Mouse (Mus musculus): ENCODE results near the gene Cdca8. TPM values are rescaled to one million over a fixed set of nuclear protein-coding genes. Genes with fewer than 3 reads are reported as not detected.
"Not testable (repeated sequence)": the region's sequence is repeated elsewhere in the genome, so short reads cannot be mapped to it uniquely, and the experiment has no call there.

Gene Cdca8
- 10 to 100 TPM; 16.7 to 20.1 TPM for total RNA-seq (2021)
- long read RNA-seq, experiment 1, transcript Cdca8-202 (10 exons, 1,626 nt), result major isoform, 51 of 56 reads
- long read RNA-seq, experiment 1, partial matches to known transcripts, result 0 of 56 reads
- long read RNA-seq, experiment 1, other reads (novel, unspliced or antisense), result 5 of 56 reads
- long read RNA-seq, experiment 2, transcript Cdca8-202 (10 exons, 1,626 nt), result major isoform, 43 of 49 reads
- long read RNA-seq, experiment 2, partial matches to known transcripts, result 0 of 49 reads
- long read RNA-seq, experiment 2, other reads (novel, unspliced or antisense), result 6 of 49 reads

DNA sequence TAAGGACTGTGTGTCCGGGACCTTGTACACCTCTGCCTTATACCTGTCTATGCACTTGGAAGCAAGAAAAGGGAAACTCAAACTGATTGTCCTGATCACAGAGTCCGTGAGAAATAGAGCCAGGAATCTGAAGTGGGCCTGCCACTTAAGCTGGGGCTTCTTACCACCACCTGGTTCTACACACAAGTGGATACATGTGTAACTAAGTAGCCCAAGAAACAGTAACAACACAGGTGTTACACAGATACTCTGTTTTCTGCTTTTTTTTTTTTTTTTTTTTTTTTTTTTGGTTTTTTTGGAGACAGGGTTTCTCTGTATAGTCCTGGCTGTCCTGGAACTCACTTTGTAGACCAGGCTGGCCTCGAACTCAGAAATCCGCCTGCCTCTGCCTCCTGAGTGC, at the start of gene Cdca8:
Gene Cdca8, minus strand, starts transcription at position 101 of the 400 bp plus-strand sequence.
- DNase-seq (ENCODE audit: low spot score in 2 of 2), result not testable (repeated sequence)

DNA sequence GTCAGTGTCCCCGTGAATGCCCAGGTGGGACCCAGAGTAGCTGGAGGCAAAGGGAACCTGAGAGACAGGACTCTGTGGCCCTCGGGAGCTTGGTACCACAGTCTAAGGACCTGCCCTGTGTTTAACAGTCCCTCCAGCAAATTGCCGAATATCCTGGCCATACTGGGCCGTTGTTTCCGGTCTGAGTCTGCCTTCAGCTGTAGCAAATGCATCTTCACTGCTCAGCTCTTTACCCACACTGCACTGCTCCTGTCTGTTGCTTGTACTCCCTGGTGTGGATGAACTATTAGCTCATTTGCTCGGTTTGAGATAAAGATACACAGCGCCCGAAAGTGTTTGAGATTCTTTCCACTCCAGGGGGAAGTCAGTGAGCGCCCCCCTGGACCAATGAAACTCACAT, 49.3 kb upstream of the Cdca8 start:
- no peak for DNase-seq (ENCODE audit: low spot score in 2 of 2)

DNA sequence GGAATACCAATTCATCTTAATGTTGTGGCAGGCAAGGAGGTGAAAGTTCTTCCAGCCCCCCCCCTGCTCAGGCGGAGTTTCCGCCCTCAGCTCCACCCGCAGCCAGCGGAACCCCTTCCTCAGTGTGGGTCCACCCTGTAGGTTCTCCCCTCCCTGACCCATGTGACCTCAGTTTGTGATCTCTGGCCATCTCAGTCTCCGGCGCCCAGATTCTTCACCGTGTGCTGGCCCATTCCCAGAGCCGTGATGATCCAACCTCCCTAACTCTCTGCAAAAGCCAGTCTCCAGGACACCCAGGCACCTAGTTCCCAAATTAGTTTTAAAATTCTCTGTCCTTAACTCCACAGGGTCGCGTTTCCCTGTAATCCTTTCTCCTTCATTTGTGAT, 48.6 kb upstream of the Cdca8 start:
- DNase-seq (ENCODE audit: low spot score in 2 of 2), result no peak

DNA sequence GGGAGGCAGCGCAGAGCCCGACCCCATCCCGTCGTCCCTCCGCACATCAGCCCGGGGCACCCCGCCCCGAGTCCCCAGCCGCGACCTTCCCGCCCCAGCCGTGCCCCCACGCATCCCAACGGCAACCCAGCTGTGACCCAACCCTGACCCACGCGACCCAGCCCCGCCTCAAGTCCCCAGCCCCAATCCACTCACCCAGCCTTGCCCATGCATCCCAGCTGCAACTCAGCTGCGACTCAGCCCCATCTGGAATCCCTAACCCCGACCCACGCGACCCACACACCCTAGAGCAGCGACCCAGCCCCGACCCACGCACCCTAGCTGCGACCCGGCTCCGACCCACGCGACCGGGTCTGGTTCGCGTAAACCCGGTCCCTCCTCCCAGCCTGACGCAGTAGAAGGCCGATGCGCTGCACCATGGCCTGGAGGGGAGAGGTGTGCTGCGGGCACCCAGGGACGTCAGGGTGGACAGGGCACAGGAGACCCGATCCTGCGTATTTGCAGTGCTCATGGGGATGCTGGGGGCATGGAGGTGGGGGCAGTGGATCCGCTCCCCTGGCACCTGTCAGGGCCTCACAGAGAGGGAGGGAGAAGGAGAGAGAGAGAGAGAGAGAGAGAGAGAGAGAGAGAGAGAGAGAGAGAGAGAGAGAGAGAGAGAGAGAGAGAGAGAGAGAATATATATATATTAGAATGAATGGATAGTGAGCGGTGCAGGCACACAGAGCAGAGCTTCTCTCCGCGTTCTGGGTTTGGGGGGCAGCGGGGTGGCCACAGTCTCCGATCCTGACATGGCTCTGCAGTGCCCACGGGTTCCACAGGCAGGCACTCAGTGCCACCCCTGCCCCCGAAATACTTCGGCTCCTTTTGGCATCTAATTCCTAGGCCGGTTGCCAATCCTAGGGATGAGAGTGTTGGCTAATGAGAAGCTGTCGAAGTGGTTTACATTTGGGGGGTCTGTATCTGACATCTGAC, 47.9 kb upstream of the Cdca8 start:
- no peak for DNase-seq (ENCODE audit: low spot score in 2 of 2)

DNA sequence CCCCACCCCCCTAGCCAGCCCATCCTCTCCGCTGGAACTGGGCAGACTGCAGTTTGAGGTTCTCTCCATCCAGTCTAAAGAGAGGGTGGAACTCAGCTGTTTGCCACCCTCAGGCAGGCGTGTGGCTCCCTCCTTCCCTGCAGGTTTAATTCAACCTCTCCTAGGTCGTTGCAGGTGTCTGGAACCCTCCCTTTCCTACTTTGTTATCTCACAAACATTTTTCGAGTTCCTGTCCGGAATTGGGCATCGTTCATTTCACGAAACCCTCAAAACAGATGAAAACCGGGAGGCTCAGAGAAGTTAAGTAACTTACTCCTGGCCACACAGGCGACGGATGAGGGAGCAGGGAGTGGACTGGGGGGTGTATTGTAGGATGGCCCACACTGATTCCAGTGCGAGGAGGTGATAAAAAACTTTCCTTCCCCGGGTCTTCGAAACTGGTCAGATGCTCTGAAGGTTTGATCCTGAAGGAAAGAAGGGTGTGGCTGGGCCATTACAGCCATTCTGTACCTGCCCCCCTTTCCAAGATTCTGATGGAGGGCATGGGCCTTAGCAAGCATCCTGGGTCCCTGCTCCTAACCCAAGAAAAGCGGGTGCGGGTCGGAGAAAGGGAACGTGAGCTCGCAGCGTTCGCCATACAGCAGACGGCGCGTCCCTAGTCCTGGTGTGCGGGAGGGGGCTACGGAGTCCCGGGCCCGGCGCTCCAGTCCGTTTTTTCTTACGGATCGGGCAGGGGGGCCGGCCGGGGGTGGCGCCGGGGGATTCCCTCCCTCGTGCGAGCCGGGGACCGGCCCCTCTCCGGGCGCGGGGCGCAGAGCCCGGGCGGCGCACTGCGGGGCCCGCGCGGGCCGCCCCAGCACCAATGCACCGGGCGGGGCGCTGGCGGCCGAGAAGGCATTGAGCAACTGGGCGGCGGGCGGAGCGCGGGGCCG, 46.8 kb upstream of the Cdca8 start, which contains the start of gene Rspo1:
Gene Rspo1, plus strand, starts transcription at position 760 of the 932 bp plus-strand sequence.
- no peak for DNase-seq (ENCODE audit: low spot score in 2 of 2)

DNA sequence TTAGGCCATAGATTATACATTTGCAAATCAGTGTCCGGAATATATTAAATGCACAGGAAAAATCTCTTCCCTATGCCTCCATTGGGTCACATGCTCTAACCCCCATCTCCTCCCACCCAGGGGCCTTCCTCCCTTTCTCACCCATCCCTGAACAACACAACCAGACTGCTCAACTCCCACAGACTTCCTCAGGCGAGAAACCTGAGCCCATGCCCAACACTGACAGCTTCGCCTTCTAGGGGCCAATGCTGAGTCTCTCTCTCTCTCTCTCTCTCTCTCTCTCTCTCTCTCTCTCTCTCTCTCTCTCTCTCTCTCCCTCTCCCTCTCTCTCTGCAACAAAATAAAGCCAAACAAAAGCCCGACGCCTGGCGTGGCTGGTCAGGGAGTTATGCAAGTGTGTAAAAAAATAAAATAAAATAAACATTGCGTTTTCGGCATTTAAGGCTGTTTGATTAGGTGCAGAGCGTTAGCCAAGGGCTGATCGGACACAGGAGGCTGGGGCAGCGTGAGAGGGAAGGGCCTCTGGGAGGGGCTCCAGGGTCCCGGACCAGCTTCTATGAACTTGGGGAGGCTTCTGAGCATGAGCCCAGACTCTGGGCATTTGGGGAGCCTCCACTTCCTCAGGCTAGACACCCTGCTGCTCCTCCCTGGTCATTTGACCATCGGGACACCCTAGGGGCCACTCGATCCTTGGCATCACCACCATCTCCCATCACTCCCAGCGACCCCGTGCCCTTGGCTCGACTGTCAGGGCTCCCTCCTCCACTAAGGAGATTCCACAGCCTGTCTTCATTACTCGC, 46.0 kb upstream of the Cdca8 start:
- no peak for DNase-seq (ENCODE audit: low spot score in 2 of 2)

DNA sequence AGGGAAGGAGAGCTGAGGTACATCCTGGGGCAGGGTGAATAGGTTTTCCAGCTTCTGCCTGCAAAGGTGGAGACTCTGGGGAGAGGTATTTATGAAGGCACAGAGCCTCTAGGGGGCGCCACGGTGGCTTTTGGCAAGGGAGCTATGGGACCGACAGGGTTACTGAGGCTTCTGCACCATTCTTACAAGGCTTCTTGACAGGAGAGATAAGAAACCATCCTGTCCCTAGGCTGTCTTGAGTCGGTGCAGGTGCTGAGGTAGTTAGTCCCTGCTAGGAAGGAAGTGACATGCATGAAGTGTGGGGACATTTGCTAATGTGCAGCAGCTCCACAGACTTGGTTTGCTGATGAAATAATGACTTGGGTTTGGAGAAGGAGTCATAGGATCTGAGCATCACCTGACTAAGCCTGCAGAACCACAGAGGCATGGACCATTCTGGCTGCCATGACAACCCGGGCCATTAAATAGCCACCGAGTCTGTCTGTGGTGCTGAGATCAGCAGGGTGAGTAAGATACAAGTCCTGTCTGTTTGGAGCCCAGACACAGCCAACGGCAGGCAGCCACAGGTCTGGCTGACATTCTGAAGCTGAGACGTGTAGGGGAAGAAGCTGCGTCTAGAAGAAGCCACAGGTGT, 44.9 kb upstream of the Cdca8 start:
- no peak for DNase-seq (ENCODE audit: low spot score in 2 of 2)

DNA sequence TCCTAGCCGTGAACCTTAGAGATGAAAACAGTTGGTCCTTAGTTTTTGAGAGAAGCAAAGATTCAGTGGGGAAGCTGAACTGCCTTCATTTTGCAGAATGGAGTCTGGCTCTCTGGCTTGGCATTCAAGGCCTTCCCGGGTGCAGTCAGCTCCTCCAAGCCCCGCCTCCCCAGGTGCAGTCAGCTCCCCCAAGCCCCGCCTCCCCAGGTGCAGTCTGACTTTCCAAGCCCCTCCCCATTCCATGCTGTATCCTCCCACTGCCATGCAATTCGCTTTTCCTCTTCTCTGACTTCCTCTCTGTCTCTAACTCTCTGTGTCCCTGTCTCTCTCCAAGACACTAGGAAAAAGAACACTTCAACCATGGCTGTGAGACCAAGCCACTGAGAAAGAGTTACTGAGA, 39.1 kb upstream of the Cdca8 start:
- no peak for DNase-seq (ENCODE audit: low spot score in 2 of 2)

DNA sequence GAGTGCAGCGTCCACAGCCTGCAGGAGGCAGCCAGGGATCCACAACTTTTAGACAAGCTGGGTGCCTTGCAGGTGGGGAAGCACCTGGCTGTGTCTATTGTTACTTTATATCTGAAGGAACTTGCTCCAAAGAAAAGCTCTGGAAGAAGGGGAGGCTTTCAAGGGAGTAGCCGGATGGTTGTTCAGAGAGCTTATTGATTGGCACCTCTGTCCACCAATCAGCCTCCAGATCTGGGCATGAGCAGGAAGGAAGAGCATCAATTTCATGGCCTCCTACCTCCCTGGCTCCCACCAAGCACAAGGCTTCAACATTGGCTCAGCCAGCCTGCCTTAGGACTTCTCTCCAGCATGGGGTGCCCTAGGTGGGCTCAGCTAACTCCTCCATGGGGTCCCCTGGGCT, 34.2 kb upstream of the Cdca8 start:
- DNase-seq (ENCODE audit: low spot score in 2 of 2), result no peak

DNA sequence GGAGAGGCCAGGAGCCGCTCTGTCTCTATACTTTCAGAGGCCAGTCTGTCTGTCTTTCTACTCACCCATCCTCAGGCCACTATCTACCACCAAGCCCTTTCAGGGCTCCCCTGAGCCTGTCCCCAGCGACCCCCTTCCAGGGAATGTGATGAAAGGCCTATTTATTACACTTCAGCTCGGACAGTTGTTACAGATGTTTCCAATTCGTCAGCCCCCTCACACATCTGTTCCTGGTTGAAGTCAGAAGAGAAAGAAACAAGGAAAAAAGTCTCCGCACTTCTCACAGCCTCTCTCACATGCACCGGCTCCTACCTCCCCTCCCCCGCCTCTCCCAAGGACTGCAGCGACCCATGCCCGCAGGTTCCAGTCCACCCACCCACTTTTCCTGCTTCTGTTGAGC, 33.2 kb upstream of the Cdca8 start:
- DNase-seq (ENCODE audit: low spot score in 2 of 2), result no peak

DNA sequence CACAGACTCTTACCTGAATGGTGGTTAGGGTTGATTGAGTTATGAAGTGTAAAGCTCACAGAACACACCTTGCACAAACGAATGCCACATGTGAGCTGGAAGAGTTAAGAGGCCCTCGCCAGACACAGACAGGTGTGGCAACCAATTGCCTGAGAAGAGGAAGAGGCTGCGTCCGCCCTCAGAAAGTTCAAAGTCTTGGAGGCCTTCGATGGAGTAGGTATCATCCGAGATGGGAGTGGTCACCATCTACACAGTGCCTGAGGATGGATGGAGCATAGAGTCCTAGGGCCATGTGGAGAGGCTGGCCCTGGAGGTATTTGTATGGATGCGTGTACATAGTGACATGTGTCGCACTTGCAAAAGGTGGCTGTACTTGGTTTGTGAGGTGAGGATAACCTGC, 32.0 kb upstream of the Cdca8 start:
- DNase-seq (ENCODE audit: low spot score in 2 of 2), result no peak

DNA sequence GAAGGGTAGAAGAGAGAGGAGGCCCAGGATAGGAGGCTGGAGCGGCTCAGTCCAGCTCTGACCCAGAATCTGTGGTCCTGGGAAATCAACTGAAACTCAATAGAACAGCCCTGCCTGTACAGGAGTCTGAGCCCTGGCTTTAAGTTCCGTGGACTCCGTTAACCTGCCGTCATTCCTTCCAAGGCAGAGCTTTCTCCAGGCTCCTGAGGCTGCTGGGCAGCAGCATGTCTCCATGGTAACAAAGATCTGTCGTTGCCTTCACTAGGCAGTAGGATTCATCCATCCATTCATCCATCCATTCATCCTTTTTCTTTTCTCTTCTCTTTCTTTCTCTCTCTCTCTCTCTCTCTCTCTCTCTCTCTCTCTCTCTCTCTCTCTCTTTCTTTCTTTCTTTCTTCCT, 31.6 kb upstream of the Cdca8 start:
- DNase-seq (ENCODE audit: low spot score in 2 of 2), result no peak

DNA sequence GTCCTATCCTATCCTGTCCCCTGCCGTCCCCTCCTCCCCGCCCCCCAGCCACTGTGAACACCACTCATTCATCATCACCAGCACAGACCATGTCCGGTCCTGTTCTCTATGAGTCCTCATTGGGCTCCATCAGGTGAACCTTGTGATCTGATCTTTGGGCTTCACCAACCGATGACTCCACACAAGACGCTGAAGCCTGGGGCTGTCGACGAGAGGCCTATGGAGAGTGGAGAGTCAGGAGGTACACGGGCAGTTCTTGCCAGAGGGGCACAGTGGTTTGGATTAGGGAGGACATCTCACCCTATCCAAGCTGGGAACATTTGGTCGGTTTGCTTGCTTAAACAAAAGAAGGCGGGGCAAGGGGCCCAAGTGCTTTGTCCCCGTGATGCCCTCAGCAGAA, 31.1 kb upstream of the Cdca8 start:
- DNase-seq (ENCODE audit: low spot score in 2 of 2), result no peak

DNA sequence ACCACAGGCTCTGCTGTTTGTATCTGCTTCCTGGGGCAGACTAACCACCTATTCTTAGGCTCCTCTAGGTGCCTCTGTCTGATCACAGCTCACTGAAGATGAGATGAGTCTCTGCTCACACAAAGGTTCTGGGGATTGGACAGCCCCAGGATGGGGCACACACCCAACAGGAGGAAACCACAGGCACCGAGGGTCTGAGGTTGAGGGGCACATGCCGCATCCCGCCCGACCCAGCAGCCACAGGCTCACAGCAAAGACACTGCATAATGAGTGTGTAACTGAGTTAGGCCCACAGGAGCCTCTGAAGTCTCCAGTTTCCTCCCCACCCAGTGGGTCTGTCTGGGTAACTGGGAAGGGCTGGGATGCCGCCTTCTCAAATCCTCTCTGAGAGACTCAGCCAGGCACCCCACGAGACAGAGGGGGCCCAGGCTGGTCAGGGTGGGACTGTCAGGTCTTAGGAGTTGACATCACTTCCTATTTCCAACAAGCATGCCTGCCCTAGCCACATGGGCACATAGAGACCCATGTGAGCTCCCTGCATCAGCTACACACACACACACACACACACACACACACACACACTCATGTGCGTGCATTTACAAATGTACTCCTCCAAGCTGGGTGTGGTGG, 30.2 kb upstream of the Cdca8 start:
- DNase-seq (ENCODE audit: low spot score in 2 of 2), result no peak

DNA sequence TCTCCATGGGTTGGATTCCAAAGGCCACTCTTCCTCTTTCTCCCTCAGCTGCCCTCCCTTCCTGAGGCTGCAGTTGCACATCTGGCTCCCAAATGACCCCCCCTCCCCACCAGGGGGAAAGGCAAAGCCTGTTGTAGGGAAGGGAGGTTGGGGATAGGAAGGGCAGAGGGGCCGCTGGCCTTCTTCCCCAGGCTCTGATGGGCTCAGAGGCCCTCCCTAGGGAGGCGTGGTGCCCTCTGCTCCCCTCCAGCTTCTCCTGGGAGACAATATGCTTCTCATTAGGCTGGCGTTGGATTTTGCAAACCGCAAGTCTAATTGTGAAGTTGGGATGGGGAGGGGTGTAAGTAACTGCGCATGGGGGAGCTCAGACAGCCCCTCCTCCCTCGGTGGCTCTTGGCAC, 29.6 kb upstream of the Cdca8 start:
- no peak for DNase-seq (ENCODE audit: low spot score in 2 of 2)

DNA sequence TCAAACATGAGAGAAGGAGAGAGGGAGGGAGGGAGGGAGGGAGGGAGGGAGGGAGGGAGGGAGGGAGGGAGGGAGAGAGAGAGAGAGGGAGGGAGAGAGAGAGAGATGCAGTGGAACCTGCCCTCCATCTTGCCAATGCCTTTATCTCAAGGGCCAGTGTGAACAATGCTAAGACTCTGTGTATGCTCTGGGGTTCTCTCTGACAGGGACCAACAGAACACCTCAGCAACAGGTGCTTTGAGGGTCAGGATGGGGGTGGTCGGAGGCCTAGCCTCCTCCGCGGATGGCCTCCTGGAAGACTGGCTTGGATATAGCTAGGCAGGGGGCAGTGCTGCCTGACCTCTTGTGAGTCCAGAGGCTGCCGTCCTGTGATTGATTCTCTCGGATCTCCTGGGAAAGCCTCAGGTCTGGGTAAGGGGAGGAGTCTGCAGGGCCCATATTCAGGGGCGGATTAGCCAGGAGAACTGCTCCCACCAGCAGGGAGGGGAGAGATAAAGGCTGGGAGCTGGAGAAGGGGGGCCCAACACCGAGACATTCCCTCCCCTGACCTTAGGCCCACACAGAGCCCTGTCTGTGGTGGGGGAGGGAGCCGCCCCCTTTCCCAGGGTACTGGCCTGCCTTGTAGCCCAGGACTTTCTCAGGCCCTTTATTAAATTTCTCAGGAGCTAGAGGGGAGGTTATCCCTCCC, 25.9 kb upstream of the Cdca8 start:
- DNase-seq (ENCODE audit: low spot score in 2 of 2), result no peak

DNA sequence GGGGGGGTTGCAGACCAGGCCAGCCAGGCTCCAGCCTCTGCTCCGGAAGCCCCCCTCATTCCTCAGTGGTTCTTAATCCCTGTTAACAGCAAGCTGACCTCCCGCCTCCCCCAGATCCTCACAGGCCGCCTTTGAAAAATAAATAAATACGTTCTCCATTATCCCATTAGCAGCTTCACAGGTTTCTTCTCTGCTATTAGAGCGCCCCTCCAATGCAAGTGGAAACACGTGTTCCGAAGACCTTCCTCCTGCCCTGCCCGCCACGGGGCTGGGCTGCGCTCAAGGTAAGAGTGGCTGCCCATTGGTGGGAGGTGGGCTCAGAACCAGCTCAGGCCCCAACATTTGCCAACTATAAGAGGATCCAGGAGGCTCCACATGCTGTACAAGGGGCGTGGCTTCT, 23.5 kb upstream of the Cdca8 start:
- no peak for DNase-seq (ENCODE audit: low spot score in 2 of 2)

DNA sequence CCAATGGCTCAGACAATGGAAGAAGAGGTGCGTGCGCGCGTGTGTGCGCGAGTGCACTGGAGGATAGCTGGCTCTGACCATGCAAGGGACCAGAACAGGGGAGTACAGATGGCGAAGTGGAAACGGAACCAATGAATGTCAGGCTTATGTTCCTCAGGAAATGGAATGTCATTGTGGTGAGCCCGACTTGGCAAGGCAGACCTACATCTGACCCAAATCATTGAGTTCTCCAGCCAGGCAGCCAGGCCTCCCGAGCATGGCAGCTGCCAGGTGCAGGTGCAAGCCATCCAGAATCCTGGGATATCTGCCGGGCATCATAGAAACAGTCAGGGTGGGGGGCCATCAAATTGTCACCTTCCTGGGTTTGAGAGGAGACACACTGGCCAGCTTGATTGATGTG, 21.8 kb upstream of the Cdca8 start:
- DNase-seq (ENCODE audit: low spot score in 2 of 2), result no peak

DNA sequence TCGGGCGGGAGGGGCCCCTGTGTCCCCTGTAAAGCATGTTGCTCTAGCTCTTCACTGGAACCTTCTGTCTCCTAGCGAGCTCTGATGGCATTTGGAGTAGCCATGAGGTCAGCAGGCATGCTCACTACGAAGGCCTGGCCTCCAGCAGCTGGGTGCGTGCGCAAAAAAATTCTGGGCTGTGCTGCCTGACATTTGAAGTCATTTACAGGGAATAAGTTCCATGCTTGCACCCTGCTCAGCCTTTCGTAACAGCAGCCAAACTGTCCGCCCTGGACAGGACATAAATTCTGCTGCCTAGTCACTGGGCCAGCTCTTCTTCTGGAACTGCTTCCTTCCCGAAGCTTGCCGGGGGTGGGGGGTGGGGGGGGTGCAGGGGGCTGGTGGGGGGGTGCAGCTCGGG, 20.0 kb upstream of the Cdca8 start:
- DNase-seq (ENCODE audit: low spot score in 2 of 2), result no peak

All from gastrocnemius, postnatal 4 days (tissue).